Mouse (Mus musculus) olfactory bulb, adult 2 months (tissue): ENCODE results near the gene Zfpl1.

ENCODE experiments used
- CTCF ChIP-seq: fragments of 200-500 bp; IDR thresholded peaks from 2 replicates; pipeline ENCODE4 v1.5.1; 2012; ENCODE audit warnings: low read depth, mild to moderate bottlenecking, low read length, moderate library complexity; ENCODE audit not compliant: insufficient read depth
- POLR2A ChIP-seq: fragments of 200-500 bp; IDR thresholded peaks from 2 replicates; pipeline ENCODE4 v1.6.1; 2012; ENCODE audit warnings: mild to moderate bottlenecking, low read depth, low read length, moderate library complexity; ENCODE audit not compliant: insufficient read depth

DNA sequence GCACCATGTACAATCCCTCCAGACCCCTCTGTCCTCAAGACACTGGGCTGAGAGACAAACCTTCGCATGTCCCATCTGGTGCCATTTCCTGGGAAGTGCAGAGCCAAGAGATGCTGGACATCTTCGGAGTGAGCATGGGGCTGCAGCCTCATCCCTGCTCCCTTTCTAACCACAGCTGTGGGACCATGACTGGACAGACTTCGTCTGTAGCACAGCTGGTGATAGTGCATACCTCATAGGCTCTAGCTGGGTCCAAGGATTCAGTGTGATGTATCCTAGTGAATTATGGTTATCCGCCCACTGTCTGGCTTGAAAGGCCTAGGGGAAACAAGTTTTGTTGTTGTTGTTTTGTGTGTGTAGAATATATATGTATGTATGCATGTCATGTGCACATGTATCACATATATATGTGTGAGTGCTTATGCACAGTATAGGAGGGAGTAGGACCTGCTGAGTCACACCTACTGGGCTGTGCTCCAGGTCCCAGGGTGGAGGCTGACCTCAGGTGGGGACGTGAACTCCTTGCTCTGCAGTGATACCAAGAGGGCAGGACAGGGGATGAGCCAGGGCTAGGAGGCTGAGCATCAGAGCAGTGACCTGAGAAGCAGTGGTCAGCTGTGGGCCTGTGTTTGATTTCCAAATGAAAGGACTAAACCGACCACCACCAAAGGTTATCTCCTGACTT is 17.6 kb upstream of the Zfpl1 start:
- no peak for TF ChIP-seq POLR2A
- TF ChIP-seq CTCF: no peak
